Mouse (Mus musculus) frontal cortex, postnatal 25 days (tissue): ENCODE measurements at regions not wholly inside any gene's neighbourhood (a gene's known extent, or its start where the extent isn't known, plus 50 kb on each side); places are given as distances from the start of the nearest gene placed in this dataset.
"Not testable (repeated sequence)": the region's sequence is repeated elsewhere in the genome, so short reads cannot be mapped to it uniquely, and the experiment has no call there.

Experiments
- DNase-seq, 2 experiments: peaks; one replicate each; pipeline ENCODE4 v3.0.0; 2022; ENCODE audit warnings: low spot score in 2 of 2

GRCm38 (mm10) chr1:146955688-146956214, 461.2 kb downstream of the Brinp3 start:
- DNase-seq: no peak

GRCm38 (mm10) chr1:146956347-146956746, 461.8 kb downstream of the Brinp3 start:
- DNase-seq: no peak

GRCm38 (mm10) chr1:146960448-146960847, 465.9 kb downstream of the Brinp3 start:
- no peak for DNase-seq

- DNase-seq: no peak
Observed at GRCm38 (mm10) chr1:146967534-146967933, 473.0 kb downstream of the Brinp3 start.

GRCm38 (mm10) chr1:146967993-146968392, 473.4 kb downstream of the Brinp3 start:
- DNase-seq: no peak

- no peak for DNase-seq
Observed at GRCm38 (mm10) chr1:146983433-146984186, 489.1 kb downstream of the Brinp3 start.

- DNase-seq: no peak
Observed at GRCm38 (mm10) chr1:147000018-147000417, 505.5 kb downstream of the Brinp3 start.

GRCm38 (mm10) chr1:147047714-147048113, 553.2 kb downstream of the Brinp3 start:
- no peak for DNase-seq

- DNase-seq: no peak
Observed at GRCm38 (mm10) chr1:147058504-147058903, 563.9 kb downstream of the Brinp3 start.

GRCm38 (mm10) chr1:147074166-147074565, 579.6 kb downstream of the Brinp3 start:
- no peak for DNase-seq

- no peak for DNase-seq
Observed at GRCm38 (mm10) chr1:147084129-147084799, 589.7 kb downstream of the Brinp3 start.

GRCm38 (mm10) chr1:147125541-147125940, 631.0 kb downstream of the Brinp3 start:
- DNase-seq: no peak

GRCm38 (mm10) chr1:147138176-147138575, 643.6 kb downstream of the Brinp3 start:
- DNase-seq: no peak

GRCm38 (mm10) chr1:147175350-147175749, 680.8 kb downstream of the Brinp3 start:
- no peak for DNase-seq

- no peak for DNase-seq
Observed at GRCm38 (mm10) chr1:147186799-147187198, 692.2 kb downstream of the Brinp3 start.

- DNase-seq: no peak
Observed at GRCm38 (mm10) chr1:147187251-147188025, 692.9 kb downstream of the Brinp3 start.

- DNase-seq: not testable (repeated sequence)
Observed at GRCm38 (mm10) chr1:147199959-147200358, 705.4 kb downstream of the Brinp3 start.

GRCm38 (mm10) chr1:147214890-147215289, 720.3 kb downstream of the Brinp3 start:
- not testable (repeated sequence) for DNase-seq

GRCm38 (mm10) chr1:147217965-147218364, 723.4 kb downstream of the Brinp3 start:
- DNase-seq: no peak

GRCm38 (mm10) chr1:147219438-147219837, 724.9 kb downstream of the Brinp3 start:
- no peak for DNase-seq

GRCm38 (mm10) chr1:147223232-147223925, 728.8 kb downstream of the Brinp3 start:
- no peak for DNase-seq

- no peak for DNase-seq
Observed at GRCm38 (mm10) chr1:147237565-147237964, 743.0 kb downstream of the Brinp3 start.
